Mouse (Mus musculus) adrenal gland, postnatal 25 days (tissue): ENCODE results near the gene Rrm1. TPM values are rescaled to one million over a fixed set of nuclear protein-coding genes. Genes with fewer than 3 reads are reported as not detected.

ENCODE experiments used
- total RNA-seq: library from RNA; stranded (reverse); gene quantifications from 2 replicates; pipeline ENCODE4 v1.2.3, GENCODE M21; 2021

The Rrm1 gene
- total RNA-seq, 1 experiment from 2014 or later = 28.2 TPM

Other genes with a start within 250 kb of the Rrm1 start
- 60.8 and 61.0 TPM in 2 replicates for gene Nup98, start 231.5 kb upstream of the Rrm1 start, total RNA-seq
- gene Pgap2, start 231.5 kb upstream of the Rrm1 start, total RNA-seq = 82.3 and 110 TPM in 2 replicates
- gene Rhog, start 185.6 kb upstream of the Rrm1 start, total RNA-seq = 58.9 and 59.7 TPM in 2 replicates
- gene Stim1, start 173.9 kb upstream of the Rrm1 start, total RNA-seq = 52.4 and 65.8 TPM in 2 replicates
- gene Olfr543, start 40.0 kb downstream of the Rrm1 start, total RNA-seq = not detected in 2 replicates
- gene Olfr544, start 46.6 kb downstream of the Rrm1 start, total RNA-seq = not detected in 2 replicates
- gene Olfr545, start 57.9 kb downstream of the Rrm1 start, total RNA-seq = not detected in 2 replicates
- gene Olfr547, start 93.1 kb downstream of the Rrm1 start, total RNA-seq = not detected in 2 replicates
- gene Olfr548-ps1, start 99.2 kb downstream of the Rrm1 start, total RNA-seq = not detected in 2 replicates
- not detected in 2 replicates for gene Olfr549, start 108.2 kb downstream of the Rrm1 start, total RNA-seq
- gene Trim21, start 123.8 kb downstream of the Rrm1 start, total RNA-seq = 11.6 and 17.7 TPM in 2 replicates
- gene Olfr550, start 129.7 kb downstream of the Rrm1 start, total RNA-seq = not detected in 2 replicates
- gene Olfr551, start 150.2 kb downstream of the Rrm1 start, total RNA-seq = not detected in 2 replicates
- 0.19 TPM in 1 of 2 replicates, not detected in the other for gene Olfr552, start 156.1 kb downstream of the Rrm1 start, total RNA-seq
- gene Olfr553, start 176.5 kb downstream of the Rrm1 start, total RNA-seq = not detected in 2 replicates
- not detected in 2 replicates for gene Olfr554, start 196.7 kb downstream of the Rrm1 start, total RNA-seq
- not detected in 2 replicates for gene Olfr555, start 217.1 kb downstream of the Rrm1 start, total RNA-seq
- not detected in 2 replicates for gene Olfr556, start 223.2 kb downstream of the Rrm1 start, total RNA-seq
- gene Trim68, start 245.6 kb downstream of the Rrm1 start, total RNA-seq = 13.9 and 17.4 TPM in 2 replicates